Mouse (Mus musculus) adrenal gland, adult (tissue): Measurements from ENCODE around the gene Ncstn.

ENCODE experiments used
- DNase-seq, 2 experiments: peaks; one replicate each; pipeline ENCODE4 v3.0.0; 2022 to 2023; ENCODE audit warnings: low spot score in 1 of 2; ENCODE audit not compliant: inconsistent age in 2 of 2

Gene Ncstn

DNA sequence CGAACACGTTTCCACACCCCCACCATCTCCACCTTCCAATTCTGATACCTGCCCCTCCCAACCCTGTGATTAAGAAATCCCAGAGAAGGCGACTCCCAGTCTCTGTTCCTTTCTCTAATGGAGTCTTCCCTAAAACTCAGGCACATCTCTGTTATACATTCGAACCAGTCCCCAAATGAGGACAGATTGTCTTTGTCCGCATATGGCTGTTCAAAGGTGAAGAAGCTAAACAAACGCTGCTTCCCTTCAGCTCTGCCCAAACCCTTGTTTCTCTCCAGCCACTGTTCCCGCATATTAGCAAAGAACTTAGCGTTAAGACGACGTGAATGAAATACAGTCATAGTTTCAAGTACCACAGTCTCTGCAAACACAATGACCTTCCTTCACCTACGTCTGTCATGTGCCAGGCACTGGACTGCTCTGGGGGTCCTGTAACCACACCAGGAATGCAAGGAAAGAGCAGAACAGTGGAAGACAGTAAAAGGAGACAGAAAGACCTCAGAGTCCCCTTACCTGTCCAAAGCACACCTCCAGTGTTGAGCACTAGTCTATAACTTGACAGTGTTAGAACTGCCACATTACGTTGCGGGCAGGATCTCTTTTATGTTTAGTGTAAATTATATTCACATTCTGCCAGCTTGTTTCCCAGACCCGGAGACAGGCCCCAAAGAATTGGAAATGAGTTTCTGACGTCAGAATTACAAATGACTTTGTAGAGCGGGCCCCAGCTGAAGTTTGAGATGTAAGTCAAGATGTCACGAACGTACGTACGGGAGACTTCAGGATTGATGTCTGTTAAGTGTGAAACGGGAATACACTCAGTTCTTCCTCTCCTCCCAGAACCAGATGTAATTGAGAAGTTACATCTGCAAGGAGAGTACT is 54.0 kb downstream of the Ncstn start, which contains the start of gene Vangl2:
Gene Vangl2, minus strand, starts transcription at position 51 of the 882 bp plus-strand sequence.
- no peak for DNase-seq

DNA sequence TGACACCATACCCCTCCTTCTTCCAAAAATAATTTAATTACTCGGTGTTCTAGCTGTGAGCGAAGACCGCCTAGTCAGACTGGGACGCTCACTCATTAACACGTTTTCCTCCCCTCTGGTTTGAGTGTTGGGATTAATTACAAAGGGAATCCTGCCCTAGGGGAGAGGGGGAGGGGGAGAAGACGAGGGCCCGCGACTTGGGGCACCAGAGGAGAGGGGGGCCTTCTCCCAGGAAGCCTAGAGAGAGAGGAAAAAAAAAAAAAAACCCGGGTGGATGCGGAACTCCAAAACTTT is 54.8 kb downstream of the Ncstn start:
- DNase-seq: no peak

GRCm38 (mm10) chr1:172027010-172027808 is 55.4 kb downstream of the Ncstn start:
- peak; percentile 85 to 92 for DNase-seq

- DNase-seq: peak in 1 of 2 experiments; percentile 56
Observed at GRCm38 (mm10) chr1:172026201-172026901, 56.2 kb downstream of the Ncstn start.

DNA sequence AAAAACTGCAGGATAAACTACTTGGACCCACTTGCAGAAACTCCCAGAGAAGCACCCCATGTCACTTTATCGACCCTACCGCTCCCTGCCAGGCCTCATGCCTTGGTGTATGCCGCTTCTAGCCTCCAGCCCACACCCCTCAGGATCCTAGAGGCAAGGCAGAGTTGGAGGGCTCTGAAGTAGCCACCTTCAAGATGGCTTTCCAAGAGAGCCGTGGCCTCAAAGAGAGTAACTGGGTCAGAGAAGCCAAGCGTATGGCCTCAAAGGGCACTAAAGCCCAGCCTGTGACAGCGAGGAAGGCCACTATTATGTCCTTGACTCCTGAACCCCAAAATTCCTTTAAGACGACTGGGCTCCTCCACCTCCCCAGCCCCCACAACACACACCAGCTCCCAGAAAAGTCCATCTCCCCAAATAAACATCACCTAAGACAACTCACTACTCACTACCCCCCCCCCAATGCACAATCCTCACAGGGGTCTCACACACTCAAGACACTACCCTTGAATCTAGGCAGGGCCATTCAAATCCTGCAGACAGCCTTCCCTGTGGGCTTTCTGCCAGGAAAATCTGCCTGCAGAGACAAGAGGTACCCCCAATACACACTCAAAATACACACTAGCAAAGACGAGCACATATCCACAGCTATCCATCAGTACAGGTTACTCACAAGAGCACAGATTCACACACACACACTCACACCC is 57.2 kb downstream of the Ncstn start:
- no peak for DNase-seq

DNA sequence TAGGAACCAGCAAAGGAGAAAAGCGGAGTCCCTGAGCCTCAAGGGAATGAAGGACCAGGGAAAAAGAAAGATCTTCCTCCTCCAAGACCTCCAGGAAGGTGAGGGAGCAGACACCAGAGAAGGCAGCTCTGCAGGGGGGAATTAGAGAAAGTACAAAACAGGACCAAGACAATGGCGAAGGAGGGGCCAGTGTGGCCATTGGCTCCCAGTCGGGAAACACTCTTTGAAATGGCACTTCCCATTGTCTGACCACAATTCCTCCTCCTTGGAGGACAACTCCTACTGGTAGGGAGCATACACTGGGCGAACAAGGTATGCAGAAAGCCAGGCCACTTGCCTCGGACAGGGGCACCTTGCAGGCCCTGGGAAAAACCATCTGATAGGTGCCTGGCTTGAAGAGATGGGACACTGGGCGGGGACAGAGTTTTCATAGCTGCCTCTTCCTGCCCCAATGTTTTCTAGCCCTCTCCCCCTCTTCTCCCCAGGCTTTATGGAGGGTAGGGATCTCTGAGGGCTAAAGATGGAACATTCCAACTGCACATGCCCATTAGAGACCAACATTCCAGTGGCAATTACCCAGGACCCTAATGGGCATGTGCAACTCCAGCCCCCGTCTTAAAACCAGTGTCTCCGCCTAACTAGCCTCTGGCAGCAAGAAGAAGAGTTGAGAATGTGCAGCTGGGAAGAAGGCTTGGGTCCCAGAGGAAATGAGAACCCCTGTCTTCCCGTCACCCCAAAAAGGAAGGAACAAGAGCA is 58.3 kb downstream of the Ncstn start:
- no peak for DNase-seq

GRCm38 (mm10) chr1:172019863-172020521 is 62.6 kb downstream of the Ncstn start:
- DNase-seq: no peak

GRCm38 (mm10) chr1:172019339-172019738 is 63.3 kb downstream of the Ncstn start:
- no peak for DNase-seq

- DNase-seq: no peak
Observed at GRCm38 (mm10) chr1:172018336-172019311, 64.0 kb downstream of the Ncstn start.

- DNase-seq: no peak
Observed at GRCm38 (mm10) chr1:172017517-172018070, 65.0 kb downstream of the Ncstn start.

- DNase-seq: no peak
Observed at GRCm38 (mm10) chr1:172016660-172017516, 65.7 kb downstream of the Ncstn start.

DNA sequence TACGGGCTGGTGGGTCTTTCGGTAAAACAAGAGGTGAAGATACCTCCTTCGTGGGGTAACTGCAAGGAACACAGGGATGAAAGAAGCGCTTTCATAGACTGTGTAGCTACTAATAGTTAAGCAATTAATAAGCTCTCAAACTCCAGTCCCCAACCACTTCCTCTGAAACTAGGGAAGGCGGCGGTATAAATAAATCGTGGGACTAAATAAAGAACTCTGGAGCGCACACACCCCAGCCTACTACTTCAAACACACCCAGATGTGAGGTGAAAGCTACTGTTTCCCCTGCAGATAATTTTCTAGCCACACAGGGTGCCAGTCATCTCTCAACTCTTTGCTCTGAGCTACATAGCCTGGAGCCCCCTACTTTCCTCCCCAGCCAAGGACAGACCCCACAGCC is 66.6 kb downstream of the Ncstn start:
- peak in 1 of 2 experiments; percentile 15 for DNase-seq
